Mouse (Mus musculus) monocyte, adult 59 days (primary cell): ENCODE results near the gene Hsd17b3. TPM values are rescaled to one million over a fixed set of nuclear protein-coding genes. Genes with fewer than 3 reads are reported as not detected.

Source experiments
- total RNA-seq, 2 experiments: library from RNA; stranded (reverse); gene quantifications; one replicate each; pipeline ENCODE4 v1.2.4; 2023

Gene Hsd17b3
- not detected for total RNA-seq

GRCm38 (mm10) chr13:64089130-64089529 is at the start of gene Hsd17b3:
TSS of gene Hsd17b3 (minus strand) at chr13:64089230.

GRCm38 (mm10) chr13:64128858-64129615 is 40.0 kb upstream of the Hsd17b3 start, which contains the start of gene Slc35d2:
TSS of gene Slc35d2 (minus strand) at chr13:64129368.

Other genes with a start within 250 kb of the Hsd17b3 start
- gene Slc35d2, start 40.1 kb upstream of the Hsd17b3 start, total RNA-seq = 10 to 100 TPM; 11.7 to 12.1 TPM
- gene Zfp367, start 64.0 kb upstream of the Hsd17b3 start, total RNA-seq = 10 to 100 TPM in 1 of 2 experiments, 1 to 10 TPM in 1; 8.6 to 10.4 TPM
- 10 to 100 TPM; 12.6 to 14.2 TPM for gene Habp4, start 72.6 kb upstream of the Hsd17b3 start, total RNA-seq
- 10 to 100 TPM in 1 of 2 experiments, 1 to 10 TPM in 1; 9.6 to 12.8 TPM for gene Cdc14b, start 186.1 kb upstream of the Hsd17b3 start, total RNA-seq
- 10 to 100 TPM; 47.3 to 51.5 TPM for gene Aaed1, start 223.5 kb upstream of the Hsd17b3 start, total RNA-seq